Mouse (Mus musculus) heart, adult 9 months (tissue): Measurements from ENCODE around the gene Ube2m.
"Not testable (repeated sequence)": the region's sequence is repeated elsewhere in the genome, so short reads cannot be mapped to it uniquely, and the experiment has no call there.

Experiments used
- DNase-seq, 2 experiments: peaks; one replicate each; pipeline ENCODE4 v3.0.0; 2022; ENCODE audit warnings: low spot score in 2 of 2

Gene Ube2m

DNA sequence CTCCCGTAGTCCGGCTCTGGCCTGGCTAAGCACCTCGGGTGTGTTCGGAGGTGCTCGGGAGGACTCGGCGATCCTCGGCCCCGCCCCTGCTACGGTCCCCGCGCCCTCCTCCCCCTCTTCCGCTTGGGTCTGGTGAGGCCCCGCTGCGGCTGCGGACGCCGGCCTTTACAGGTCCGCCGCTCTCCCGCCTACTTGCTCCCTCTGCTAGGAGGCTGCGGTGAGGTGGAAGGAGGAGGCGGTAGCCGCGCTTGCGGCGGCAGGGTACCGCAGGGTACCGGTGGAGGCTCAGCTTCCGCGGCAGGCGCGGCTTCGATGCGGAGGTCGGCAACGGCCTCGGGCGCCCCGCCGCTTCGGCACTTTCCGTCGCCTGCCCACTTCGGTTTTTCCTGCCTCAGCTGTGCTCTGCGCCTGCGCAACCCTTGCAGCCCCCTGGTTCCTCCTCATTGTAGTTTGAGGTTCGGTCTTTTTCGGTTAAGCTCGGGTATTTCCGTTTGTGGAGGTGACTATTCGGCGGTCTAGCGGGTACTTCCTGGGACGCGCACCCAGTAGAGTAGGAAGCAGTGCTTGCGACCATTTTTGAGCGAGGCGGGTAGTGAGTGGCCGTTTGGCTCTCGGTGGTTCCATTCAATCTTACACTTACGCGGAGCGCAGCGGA lies at the start of gene Ube2m:
Ube2m (minus strand) TSS at position 375 of the 655 bp plus-strand sequence.
- DNase-seq: peak; percentile 97 to 98

- DNase-seq: no peak
These were observed 34.2 kb upstream of the Ube2m start for GRCm38 (mm10) chr7:13072293-13072692.

- not testable (repeated sequence) for DNase-seq
These were observed 25.3 kb upstream of the Ube2m start for GRCm38 (mm10) chr7:13063399-13063798.

DNA sequence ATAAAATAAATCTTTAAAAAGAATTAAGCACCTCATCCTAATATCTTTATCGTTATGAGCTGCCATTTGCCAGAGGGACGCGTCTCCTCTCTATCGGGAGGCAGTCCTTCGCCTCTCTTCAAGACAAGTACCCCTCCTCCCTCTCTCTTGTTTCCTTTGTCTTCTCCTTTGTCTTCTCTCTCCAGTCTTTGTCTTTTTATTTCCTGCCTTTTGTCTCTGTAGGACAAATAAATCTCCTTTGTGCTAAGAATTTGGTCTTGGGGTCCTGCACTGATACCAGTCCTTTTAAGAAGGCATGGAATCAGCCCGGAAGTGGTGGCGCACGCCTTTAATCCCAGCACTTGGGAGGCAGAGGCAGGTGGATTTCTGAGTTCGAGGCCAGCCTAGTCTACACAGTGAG lies 21.5 kb upstream of the Ube2m start:
- no peak for DNase-seq

DNA sequence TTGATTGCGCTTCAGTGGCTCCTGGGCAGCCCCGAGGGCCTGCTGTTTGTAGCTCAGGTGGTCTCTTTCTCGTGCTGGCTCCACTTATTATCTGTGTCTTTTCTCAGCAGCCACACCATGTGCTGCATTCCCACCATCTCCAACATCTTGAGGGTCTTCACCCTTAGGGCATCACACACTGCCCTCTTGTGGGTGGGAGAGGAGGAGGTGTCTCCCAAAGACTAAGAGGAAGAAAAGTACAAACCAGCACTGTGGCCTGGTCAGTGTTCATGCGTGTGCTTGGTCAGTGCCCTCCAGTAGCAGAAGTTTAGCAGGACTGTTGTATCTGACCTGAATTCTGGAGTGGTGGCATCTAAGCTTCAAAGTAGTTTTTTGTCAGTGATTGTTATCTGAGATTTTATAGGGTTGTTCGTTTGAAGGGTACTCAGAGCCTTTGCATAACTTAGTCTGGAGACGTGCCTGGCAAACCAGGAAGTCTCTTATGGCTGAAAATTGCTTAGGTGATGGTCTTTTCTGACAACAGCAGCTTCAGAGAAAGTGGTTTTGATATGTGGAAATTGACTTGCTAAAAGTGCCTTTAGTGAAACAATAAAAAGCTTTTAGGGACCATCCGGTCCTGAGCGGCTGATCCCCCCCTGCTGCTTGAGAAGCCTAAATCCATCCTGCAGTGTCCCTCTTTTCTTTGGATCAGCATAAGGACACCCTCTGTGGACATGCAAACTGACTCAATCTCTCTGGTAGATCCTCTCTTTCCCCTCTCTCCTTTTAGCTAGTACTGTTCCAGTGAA lies 19.0 kb upstream of the Ube2m start:
- DNase-seq: no peak

DNA sequence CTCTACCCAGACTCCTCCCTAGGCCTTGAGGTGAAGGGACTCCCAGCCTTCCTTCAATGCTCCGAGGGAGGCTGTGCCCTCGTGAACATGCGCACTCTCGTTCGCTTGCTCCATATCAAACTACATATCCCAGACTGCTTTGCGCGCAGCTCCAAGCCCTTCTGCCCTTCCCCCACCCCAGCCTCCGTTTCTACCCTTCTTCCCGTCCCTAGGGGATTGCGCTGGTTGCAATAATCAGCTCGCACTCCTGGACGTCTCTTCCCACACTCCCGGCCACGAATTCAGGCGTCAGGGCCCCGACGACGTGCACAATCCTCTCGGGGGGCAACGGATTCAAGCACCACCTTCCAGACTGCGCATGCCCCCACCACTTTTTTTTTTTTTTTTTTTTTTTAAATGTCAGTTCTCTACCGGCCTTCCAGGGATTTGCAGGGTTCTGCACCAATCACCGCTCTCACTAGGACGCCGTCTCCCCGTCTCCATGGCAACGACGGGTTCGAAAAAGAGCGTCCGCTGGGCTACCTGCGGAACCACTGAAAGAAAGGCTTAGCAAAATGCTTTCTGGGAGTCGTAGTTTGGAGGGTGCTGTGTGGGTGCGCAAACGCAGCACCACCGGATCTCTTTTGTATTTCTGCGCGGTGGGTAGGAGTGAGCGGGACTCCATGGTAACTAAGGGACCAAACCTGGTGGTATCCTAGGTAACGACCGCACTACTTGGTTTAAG lies 16.4 kb upstream of the Ube2m start, which contains the start of gene Mzf1:
Mzf1 (minus strand) TSS at position 478 of the 724 bp plus-strand sequence.
- peak; percentile 92 to 94 for DNase-seq

DNA sequence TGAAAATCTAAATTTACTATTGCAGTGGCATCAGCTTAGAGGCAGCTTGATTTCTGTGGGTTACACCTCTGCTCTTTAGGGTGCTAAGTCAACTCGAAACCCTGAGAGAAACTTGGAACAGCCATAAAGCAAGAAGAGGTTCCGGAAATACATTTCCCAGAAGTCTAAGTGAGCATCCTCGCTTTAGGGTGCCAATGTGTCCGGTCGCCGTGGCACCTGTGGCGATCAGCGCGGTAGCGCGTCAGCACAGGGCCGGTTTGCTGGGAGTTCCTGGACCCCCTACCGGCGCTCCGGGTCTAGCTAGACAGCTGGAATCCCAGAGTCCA lies 15.8 kb upstream of the Ube2m start:
- DNase-seq: no peak

- no peak for DNase-seq
These were observed 15.4 kb upstream of the Ube2m start for GRCm38 (mm10) chr7:13053501-13053900.

- no peak for DNase-seq
These were observed 14.9 kb upstream of the Ube2m start for GRCm38 (mm10) chr7:13053001-13053400.

DNA sequence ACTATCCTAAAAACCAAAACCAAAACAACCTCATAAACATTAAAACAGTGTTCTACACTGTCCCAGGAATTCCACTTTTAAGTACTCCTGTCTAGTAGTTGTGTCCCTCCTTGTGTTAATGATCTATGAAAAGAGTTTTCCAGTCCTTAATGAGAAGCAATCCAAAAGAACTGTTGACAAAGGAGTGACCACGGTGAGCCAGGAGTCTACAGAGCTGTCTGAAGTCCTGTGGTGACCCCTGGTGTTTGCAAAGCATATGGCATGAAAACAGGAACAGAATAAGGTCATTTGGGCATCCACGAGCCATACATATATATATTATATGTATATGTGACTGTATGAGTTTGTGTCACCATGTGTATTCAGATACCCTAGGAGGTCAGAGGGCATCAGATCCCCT lies 8.0 kb upstream of the Ube2m start:
- DNase-seq: peak in 1 of 2 experiments; percentile 59

DNA sequence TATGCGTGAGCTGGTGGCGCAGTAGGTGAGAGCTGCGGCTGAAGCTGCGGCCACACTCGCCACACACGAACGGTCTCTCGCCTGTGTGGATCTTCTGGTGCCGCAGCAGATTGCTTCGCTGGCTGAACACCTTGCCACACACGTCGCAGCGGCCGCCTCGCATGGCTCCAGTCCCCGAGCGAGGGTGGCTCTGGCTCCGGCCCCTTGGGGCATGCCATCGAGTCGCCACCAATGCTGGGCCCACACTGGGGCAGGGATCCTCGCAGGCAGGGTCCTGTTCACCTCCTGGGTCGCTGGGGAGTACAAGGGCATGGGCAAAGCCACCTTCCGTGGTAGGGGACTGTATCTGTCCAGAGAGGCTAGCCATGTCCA lies 6.2 kb upstream of the Ube2m start:
- DNase-seq: no peak

- DNase-seq: no peak
These were observed 5.6 kb upstream of the Ube2m start for GRCm38 (mm10) chr7:13043445-13044253.

- DNase-seq: no peak
These were observed 5.0 kb upstream of the Ube2m start for GRCm38 (mm10) chr7:13043120-13043444.

DNA sequence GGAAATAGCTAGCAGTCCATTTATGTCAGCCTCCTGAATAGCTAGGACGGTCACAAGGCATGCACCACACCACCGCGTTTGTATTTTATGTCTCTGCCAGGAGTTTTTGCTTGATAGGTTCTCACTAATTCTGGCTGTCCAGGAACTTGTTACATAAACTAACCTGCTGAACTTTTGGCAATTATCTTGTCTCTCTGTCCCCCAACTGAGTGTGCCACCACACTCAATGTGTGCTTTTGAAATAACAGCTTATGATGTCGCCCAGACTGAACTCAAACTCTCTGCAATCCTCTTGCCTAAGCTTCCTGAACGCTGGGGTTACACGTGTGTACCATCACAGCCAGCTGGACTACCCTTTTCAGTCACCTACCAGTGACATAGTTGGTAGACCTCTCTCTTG lies 4.4 kb upstream of the Ube2m start:
- DNase-seq: no peak

DNA sequence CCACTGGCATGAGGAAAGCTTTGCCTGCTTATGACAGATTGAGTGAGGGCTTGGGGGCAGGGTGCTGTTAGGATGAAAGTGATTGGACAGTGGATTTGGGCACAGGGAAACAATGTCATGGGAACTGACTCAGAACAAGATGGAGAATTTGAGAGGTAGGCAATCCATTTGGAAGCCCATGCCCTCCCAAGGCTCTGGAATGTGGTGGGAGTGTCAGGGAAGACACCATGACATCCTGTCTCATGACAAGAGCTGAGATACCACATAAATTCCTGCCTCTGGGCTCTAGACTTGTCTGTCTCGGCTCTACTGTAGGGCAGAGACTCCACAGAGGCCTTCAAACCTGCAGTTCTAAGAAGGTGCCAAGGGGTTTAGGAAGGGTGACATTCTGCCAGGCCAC lies 3.2 kb upstream of the Ube2m start:
- DNase-seq: no peak

- DNase-seq: no peak
These were observed 1.1 kb upstream of the Ube2m start for GRCm38 (mm10) chr7:13039181-13039580.

DNA sequence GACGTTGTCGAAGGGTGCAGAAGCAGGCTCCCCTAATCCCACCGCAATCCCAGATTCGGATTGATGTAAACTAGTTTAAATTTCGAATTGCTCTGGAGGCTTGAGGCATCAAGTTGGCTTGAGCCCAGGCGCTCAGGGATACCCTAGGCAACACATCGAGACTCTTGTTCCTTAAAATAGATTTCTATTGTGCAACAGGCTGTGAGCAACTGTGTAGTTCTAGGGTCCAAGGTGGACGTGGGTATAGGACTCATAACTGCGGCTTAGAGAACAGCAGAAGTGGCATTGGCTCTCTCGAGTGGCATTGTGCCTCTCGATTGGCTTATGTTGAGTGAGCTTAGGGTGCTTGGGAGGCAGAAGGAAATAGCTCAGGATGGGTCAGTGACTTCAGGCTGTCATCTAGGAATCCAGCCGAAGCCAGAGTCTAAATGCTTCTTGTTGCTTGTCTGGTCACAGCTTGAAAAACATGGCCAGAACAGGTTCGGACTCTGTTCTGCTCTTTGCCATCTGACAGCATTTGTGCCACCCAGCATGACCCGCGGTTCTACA lies 620 bp upstream of the Ube2m start:
- no peak for DNase-seq

DNA sequence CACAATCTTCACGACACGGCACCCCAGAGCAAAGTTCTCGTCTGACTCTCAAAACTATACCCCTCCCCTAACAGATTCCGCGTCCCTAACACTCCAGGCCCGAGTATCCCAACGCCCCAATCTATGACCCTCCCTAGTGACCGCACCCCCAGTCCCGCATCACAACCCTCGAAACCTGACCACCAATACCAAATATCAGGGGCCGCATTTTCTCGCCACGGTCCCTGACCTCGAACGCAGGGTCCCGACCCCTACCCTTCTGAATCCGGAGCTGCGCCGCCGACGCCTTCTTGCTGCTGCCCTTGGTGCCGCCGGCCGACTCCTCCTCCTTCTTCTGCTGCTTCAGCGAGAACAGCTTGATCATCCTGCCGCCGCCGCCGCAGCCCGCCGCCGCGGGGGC lies 709 bp downstream of the Ube2m start:
- DNase-seq: no peak

GRCm38 (mm10) chr7:13036806-13037205 lies 1.3 kb downstream of the Ube2m start:
- DNase-seq: no peak

DNA sequence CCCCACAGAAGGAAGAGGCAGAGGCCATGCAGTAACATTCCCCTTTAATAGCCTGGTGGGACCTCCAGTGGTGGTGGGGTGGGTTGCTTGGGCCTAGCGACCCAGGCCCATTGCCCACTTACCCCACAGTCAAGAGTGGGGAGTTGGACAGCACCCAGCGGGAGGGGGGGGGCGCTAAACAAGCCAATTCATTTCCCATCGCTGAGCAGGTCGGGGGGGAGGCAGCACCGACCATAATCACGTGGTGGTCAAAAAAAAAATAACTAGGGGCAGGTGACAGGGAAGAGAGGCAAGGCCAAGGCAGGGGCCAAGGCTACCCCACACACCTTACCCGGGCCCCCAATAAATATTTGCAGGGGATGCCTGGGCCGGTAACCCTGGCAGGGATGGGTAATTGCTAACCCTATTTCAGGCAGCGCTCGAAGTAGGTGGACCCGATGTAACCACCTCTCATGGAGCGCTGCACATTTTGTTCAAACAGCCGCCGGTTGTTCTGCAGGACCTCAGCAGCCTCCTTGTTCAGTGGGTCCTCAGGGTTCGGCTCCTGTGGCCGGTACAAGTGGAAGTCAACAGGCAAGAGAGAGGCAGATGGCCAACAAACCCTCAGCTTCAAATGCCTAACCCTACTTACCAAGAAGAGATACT lies 2.7 kb downstream of the Ube2m start:
- DNase-seq: no peak
